Mouse (Mus musculus): ENCODE results near the gene Ugt1a6a.

The Ugt1a6a gene

GRCm38 (mm10) chr1:88228121-88228520, 93.5 kb downstream of the Ugt1a6a start:
- DNase-seq (ENCODE audit: low spot score in 2 of 2) = peak in 1 of 2 experiments; percentile 37

- DNase-seq (ENCODE audit: low spot score in 2 of 2) = peak in 1 of 2 experiments; percentile 24
These were observed 95.0 kb downstream of the Ugt1a6a start for GRCm38 (mm10) chr1:88229566-88229965.

- peak in 1 of 2 experiments; percentile 24 for DNase-seq (ENCODE audit: low spot score in 2 of 2)
These were observed 95.4 kb downstream of the Ugt1a6a start for GRCm38 (mm10) chr1:88229986-88230385.

GRCm38 (mm10) chr1:88230421-88230820, 95.8 kb downstream of the Ugt1a6a start:
- peak in 1 of 2 experiments; percentile 30 for DNase-seq (ENCODE audit: low spot score in 2 of 2)

GRCm38 (mm10) chr1:88230981-88231802, 96.6 kb downstream of the Ugt1a6a start:
- DNase-seq (ENCODE audit: low spot score in 2 of 2) = peak in 1 of 2 experiments; percentile 23

- peak in 1 of 2 experiments; percentile 28 for DNase-seq (ENCODE audit: low spot score in 2 of 2)
These were observed 97.3 kb downstream of the Ugt1a6a start for GRCm38 (mm10) chr1:88231803-88232499.

GRCm38 (mm10) chr1:88232664-88233380, 98.2 kb downstream of the Ugt1a6a start:
- DNase-seq (ENCODE audit: low spot score in 2 of 2) = peak in 1 of 2 experiments; percentile 32

GRCm38 (mm10) chr1:88233421-88234247, 99.0 kb downstream of the Ugt1a6a start:
- DNase-seq (ENCODE audit: low spot score in 2 of 2) = peak in 1 of 2 experiments; percentile 36

GRCm38 (mm10) chr1:88234248-88234610, 99.6 kb downstream of the Ugt1a6a start:
- DNase-seq (ENCODE audit: low spot score in 2 of 2) = no peak

- DNase-seq (ENCODE audit: low spot score in 2 of 2) = no peak
These were observed 100.0 kb downstream of the Ugt1a6a start for GRCm38 (mm10) chr1:88234646-88235045.

GRCm38 (mm10) chr1:88235046-88235893, 100.7 kb downstream of the Ugt1a6a start:
- peak in 1 of 2 experiments; percentile 42 for DNase-seq (ENCODE audit: low spot score in 2 of 2)

- DNase-seq (ENCODE audit: low spot score in 2 of 2) = no peak
These were observed 101.3 kb downstream of the Ugt1a6a start for GRCm38 (mm10) chr1:88235894-88236415.

GRCm38 (mm10) chr1:88237311-88237710, 102.7 kb downstream of the Ugt1a6a start:
- DNase-seq (ENCODE audit: low spot score in 2 of 2) = no peak

GRCm38 (mm10) chr1:88238771-88239170, 104.2 kb downstream of the Ugt1a6a start:
- peak in 1 of 2 experiments; percentile 53 for DNase-seq (ENCODE audit: low spot score in 2 of 2)

GRCm38 (mm10) chr1:88240072-88240471, 105.5 kb downstream of the Ugt1a6a start:
- DNase-seq (ENCODE audit: low spot score in 2 of 2) = no peak

- no peak for DNase-seq (ENCODE audit: low spot score in 2 of 2)
These were observed 106.0 kb downstream of the Ugt1a6a start for GRCm38 (mm10) chr1:88240579-88240978.

- no peak for DNase-seq (ENCODE audit: low spot score in 2 of 2)
These were observed 109.3 kb downstream of the Ugt1a6a start for GRCm38 (mm10) chr1:88243861-88244260.

GRCm38 (mm10) chr1:88245881-88246280, 111.3 kb downstream of the Ugt1a6a start:
- DNase-seq (ENCODE audit: low spot score in 2 of 2) = no peak

- DNase-seq (ENCODE audit: low spot score in 2 of 2) = no peak
These were observed 111.8 kb downstream of the Ugt1a6a start for GRCm38 (mm10) chr1:88246386-88246785.

- DNase-seq (ENCODE audit: low spot score in 2 of 2) = no peak
These were observed 113.1 kb downstream of the Ugt1a6a start for GRCm38 (mm10) chr1:88247660-88248059.

All from cerebellum, postnatal 4 days (tissue).